Mouse (Mus musculus) liver, embryonic 14.5 days (tissue): ENCODE results near the gene Gm21518.
"Not testable (repeated sequence)": the region's sequence is repeated elsewhere in the genome, so short reads cannot be mapped to it uniquely, and the experiment has no call there.

Experiments
- CTCF ChIP-seq: IDR thresholded peaks from 2 replicates; pipeline ENCODE4 v1.5.1; 2016; ENCODE audit warnings: antibody characterized with exemption, low read depth, control low read depth
- EP300 ChIP-seq: IDR thresholded peaks from 2 replicates; pipeline ENCODE4 v1.6.1; 2016; ENCODE audit warnings: antibody characterized with exemption, low read depth

DNA sequence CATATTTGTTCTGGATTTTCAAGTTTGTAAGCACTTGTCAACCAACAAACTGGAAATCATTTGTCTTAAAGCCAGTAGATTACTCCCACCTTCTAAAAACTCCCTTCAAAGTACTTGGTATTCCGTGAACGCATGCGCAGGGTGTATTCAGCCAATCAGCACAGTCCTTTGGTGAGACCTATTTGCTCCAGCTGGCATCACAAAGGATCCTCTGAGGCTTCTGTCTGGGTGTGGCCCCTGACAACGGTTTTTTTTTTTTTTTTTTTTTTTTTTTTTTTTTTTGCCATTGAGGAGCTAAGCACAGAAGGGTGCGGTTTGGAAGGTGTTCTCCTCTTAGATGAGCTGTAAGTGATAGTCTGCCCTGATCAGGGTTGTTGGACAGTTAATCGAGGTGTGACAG, at the start of gene Gm21518:
- not testable (repeated sequence) for TF ChIP-seq CTCF, EP300
